ENCODE assay signal across 7 mouse cellular contexts in genomic region chrX:70899720-70900479, GRCm38 (mm10).
DNase-seq lines count a peak whose midpoint lies in the region.

No protein-coding gene starts in this region.

- intact Hi-C loops in heart, postnatal 10 days (cut with DNase I) = loop anchor here (5.0 to 10.0 kb wide), 3 partner anchors 83 to 315 kb away; partner anchors contain the start of gene Mamld1
- intact Hi-C loops in left cerebral cortex, postnatal 4 days (cut with DNase I) = no loop called here

- peak; percentile 53 for DNase-seq in layer of hippocampus, adult 11-12 months (ENCODE audit: low spot score)
- DNase-seq in layer of hippocampus, postnatal 25 days (ENCODE audit: extremely low spot score in 1 of 2, low spot score in 1 of 2) = no peak
- peak; percentile 37 to 52 for DNase-seq in cerebellum, postnatal 14 days
- DNase-seq in heart, postnatal 10 days = peak; percentile 21 to 37
- peak; percentile 5 for DNase-seq in left cerebral cortex, postnatal 4 days
- DNase-seq in ovary, postnatal 36 days (ENCODE audit: low spot score) = no peak
- no peak for DNase-seq in urinary bladder, postnatal 25 days (ENCODE audit: low spot score)

Comparison
In these comparisons a context has a peak if more than half of its experiments do, and no peak if none do; other contexts are left out.
1. DNase-seq: peak in layer of hippocampus, adult 11-12 months (single experiment), cerebellum, postnatal 14 days (2 of 2), heart, postnatal 10 days (2 of 2) and left cerebral cortex, postnatal 4 days (single experiment); none in layer of hippocampus, postnatal 25 days (0 of 2), ovary, postnatal 36 days (single experiment) and urinary bladder, postnatal 25 days (single experiment).